Mouse (Mus musculus) bone marrow macrophage, adult 2 months (primary cell): Measurements from ENCODE around the gene Stag1.

ENCODE experiments used
- CTCF ChIP-seq: IDR thresholded peaks from 2 replicates; pipeline ENCODE4 v1.5.1; 2012; ENCODE audit warnings: low read depth, mild to moderate bottlenecking, low read length, moderate library complexity
- POLR2A ChIP-seq: IDR thresholded peaks from 2 replicates; pipeline ENCODE4 v1.6.1; 2012; ENCODE audit warnings: mild to moderate bottlenecking, low read depth, low read length, borderline replicate concordance

DNA sequence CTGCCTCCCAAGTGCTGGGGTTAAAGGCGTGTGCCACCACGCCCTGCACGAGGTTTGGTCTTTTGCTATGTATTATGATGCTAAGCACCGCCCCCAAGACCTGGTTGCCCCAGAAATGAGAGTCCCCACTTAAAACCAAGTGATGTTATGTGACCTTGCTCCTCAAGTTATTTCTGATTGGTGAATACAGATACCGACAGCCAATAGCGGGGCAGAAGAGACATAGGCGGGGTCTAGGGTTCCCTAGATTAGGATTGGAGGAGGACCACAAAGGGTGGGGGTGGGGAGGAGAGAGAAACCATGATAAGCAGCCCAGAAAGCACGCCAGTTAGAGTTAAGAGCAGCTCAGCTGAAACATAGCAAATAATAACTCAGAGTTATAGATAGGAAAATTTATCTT is 405.2 kb downstream of the Stag1 start:
- TF ChIP-seq POLR2A (no peak), CTCF (no peak)
